Mouse (Mus musculus): ENCODE measurements around the gene Cnih2.

GRCm38 (mm10) chr19:5124055-5124614 lies 25.8 kb upstream of the Cnih2 start:
- TF ChIP-seq CTCF (IDR thresholded peaks at IDR 0.05; ENCODE audit: insufficient read depth, low read depth, low read length) (no peak), POLR2A (IDR thresholded peaks at IDR 0.05; ENCODE audit: insufficient read depth, low read depth, low read length) (no peak)
